Mouse (Mus musculus): ENCODE results near the gene Fxyd7.

Fxyd7 gene

GRCm38 (mm10) chr7:31077470-31077869 lies 26.2 kb upstream of the Fxyd7 start:
- DNase-seq (ENCODE audit: extremely low read depth, insufficient read length, low spot score), result no peak

GRCm38 (mm10) chr7:31076492-31076891 lies 25.2 kb upstream of the Fxyd7 start, which contains the start of gene Fxyd3:
Fxyd3 (minus strand) TSS chr7:31076704.
- no peak for DNase-seq (ENCODE audit: extremely low read depth, insufficient read length, low spot score)

GRCm38 (mm10) chr7:31074713-31075069 lies 23.4 kb upstream of the Fxyd7 start:
- DNase-seq (ENCODE audit: extremely low read depth, insufficient read length, low spot score), result no peak

DNA sequence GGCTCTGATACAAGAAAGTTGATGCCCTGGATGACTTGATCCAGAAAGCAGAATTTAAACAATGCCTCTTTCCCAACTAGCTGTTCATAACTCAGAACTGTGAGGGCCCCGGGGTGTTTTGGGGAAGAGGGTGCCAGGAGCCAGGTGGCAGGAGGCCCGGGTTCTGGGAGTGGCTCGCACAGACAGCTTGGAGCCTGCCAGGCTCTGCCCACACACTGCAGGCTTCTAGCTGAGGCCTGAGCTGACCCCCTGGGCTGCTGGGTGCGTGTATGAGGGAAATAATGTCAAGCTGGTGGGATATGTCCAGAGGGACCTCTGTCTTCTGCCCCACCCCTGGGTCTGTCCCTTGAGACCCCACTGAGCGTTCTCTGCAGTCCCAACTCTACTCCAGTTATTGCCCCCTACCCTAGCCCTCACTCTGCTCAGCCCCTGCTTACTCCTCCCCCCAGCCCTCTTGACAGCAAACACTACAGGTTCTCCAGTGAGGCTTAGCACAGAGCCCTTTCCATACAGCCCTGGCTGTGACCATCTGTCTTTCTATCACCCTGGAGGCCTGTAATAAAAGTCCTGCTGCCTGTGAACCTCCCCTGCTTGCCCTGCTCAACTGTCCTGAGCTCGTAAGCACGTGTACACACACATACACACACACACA lies 22.9 kb upstream of the Fxyd7 start:
- DNase-seq (ENCODE audit: extremely low read depth, insufficient read length, low spot score), result no peak

DNA sequence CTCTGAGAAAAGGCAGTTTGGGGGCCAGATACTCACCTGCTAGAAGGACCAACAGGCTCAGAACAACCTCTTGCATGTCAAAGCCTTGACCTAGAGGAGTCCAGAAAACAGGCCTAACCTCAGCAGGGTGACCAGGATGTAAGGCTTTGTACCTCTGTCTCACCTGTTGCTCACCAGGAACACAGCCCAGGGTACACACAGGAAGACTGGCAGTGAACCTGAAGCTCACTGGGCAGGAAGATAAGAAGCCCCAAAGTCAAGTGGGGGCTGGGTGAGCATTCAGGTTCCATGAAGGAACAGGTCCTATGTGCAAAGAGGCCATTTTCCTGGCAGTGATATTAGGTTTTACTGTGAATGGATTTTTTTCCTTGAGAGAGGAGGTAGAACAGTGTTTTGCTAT lies 22.3 kb upstream of the Fxyd7 start:
- no peak for DNase-seq (ENCODE audit: extremely low read depth, insufficient read length, low spot score)

DNA sequence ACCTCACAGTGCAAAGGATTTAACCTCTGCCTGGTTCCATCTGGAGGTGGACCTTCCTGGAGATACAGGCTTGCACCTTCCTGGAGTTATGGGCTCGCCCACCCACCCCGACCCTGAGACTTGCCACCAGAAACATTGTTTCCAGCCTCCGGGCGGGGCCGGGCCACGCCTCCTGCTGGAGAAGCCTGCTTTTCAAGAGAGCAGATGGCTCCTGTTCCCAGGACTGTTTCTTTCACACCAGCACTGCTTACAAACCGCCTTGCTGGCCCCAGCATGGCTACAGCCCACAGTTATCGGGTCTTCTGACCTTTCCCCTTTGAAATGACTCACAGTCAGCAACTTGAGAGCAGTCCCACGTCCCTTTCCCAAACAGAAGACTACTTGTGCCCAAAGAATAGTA lies 21.1 kb upstream of the Fxyd7 start:
- DNase-seq (ENCODE audit: extremely low read depth, insufficient read length, low spot score), result no peak

- DNase-seq (ENCODE audit: extremely low read depth, insufficient read length, low spot score), result no peak
Observed at GRCm38 (mm10) chr7:31070324-31070723, 19.1 kb upstream of the Fxyd7 start.

DNA sequence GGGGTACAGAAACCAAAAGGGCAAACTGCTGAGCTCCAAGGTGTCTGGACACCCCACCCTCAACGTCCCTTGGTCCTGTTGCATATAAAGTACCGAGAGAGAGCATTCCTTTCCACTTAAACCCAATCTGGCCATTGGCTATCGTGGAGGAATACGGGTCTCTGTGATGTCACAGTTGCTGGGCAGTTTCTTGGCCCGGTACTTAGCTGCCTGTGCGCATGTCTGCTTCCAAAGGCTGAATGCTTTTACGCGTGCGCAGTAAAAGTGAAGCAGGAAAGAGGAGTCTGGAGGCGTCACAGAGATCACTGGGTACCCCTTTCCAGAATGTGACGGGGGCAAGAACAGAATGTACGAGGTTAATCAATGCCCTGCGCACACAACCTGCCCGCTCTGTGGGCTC lies 18.2 kb upstream of the Fxyd7 start:
- no peak for DNase-seq (ENCODE audit: extremely low read depth, insufficient read length, low spot score)

GRCm38 (mm10) chr7:31067836-31068235 lies 16.6 kb upstream of the Fxyd7 start:
- DNase-seq (ENCODE audit: extremely low read depth, insufficient read length, low spot score), result no peak

DNA sequence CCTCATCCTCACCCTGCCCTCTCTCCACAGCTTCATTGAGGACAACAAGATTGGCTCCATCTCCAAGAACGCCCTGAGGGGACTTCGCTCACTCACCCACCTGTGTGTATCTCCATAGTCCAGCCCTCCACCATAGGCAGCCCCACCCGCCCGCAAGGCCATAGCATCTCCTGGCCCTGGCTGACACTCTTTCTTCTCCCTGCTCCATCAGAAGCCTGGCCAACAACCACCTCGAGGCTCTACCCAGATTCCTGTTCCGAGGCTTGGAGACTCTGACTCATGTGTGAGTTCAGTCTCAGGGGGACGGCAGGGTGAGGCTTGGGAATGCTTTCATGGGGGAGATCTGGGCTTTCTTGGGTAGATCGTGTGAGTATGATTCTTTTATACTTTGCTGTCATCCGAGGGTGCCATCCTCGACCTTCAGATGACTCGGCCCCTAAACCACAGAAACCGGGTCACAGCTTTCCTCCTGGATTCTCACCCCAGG lies 11.8 kb upstream of the Fxyd7 start:
- DNase-seq (ENCODE audit: extremely low read depth, insufficient read length, low spot score), result peak; percentile 47

- no peak for DNase-seq (ENCODE audit: extremely low read depth, insufficient read length, low spot score)
Observed at GRCm38 (mm10) chr7:31060621-31061010, 9.3 kb upstream of the Fxyd7 start.

DNA sequence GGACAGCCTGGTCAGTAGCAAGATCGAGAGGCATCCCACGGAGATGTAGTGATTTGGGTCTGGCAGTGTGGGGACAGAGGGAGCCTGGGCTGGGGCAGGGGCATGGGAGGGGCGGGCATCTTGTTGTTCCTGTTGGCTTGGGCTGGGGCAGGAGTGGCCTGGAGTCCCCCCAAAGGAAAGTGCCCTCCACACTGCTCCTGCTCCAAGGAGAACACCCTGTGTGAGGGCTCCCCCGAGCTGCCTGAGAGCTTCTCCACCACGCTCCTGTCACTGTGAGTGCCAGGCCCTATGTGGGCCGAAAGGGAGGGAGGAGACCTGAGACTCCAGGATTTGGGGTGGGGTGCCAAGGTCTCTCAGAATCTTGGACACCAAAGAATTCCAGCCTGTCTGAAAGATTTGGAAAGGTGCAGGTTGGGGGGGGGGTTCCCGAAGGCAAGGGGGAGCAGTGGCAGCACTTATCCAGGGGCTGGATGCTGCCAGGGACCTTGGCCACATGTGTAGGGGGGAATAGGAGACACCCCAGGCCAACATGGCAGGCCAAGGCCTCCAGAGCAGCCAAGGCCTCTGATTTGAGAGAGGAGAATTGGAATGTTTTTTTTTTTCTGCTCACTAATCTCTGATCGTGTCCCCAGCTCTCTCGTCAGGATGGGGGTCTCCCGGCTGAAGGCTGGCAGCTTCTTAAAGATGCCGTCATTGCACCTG lies 8.8 kb upstream of the Fxyd7 start:
- no peak for DNase-seq (ENCODE audit: extremely low read depth, insufficient read length, low spot score)

GRCm38 (mm10) chr7:31059108-31059507 lies 7.8 kb upstream of the Fxyd7 start, which contains the start of gene Lgi4:
Lgi4 (plus strand) TSS chr7:31059342.
- DNase-seq (ENCODE audit: extremely low read depth, insufficient read length, low spot score), result peak; percentile 62

DNA sequence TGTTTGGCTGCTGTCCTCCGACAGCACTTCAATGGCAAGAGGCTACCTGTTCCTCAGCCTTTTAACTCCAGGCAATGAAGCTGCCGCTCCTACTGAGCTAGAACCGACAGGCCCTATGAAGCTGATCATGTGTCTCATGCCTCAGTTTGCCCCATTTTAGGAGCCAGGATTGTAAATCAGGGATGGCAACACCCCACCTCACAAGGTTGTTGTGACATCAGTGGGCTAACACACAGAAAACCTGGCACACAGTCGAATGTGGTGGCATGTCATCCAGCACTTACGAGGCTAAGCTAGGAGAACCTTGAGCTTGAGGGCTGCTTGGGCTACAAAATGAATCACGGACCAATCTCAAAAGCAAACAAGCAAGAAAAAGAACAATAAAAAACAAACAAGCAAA lies 6.9 kb upstream of the Fxyd7 start:
- no peak for DNase-seq (ENCODE audit: extremely low read depth, insufficient read length, low spot score)

- DNase-seq (ENCODE audit: extremely low read depth, insufficient read length, low spot score), result no peak
Observed at GRCm38 (mm10) chr7:31057730-31058129, 6.5 kb upstream of the Fxyd7 start.

- no peak for DNase-seq (ENCODE audit: extremely low read depth, insufficient read length, low spot score)
Observed at GRCm38 (mm10) chr7:31057071-31057470, 5.8 kb upstream of the Fxyd7 start, which contains the start of gene Fxyd1. Fxyd1 (minus strand) TSS chr7:31057199.

DNA sequence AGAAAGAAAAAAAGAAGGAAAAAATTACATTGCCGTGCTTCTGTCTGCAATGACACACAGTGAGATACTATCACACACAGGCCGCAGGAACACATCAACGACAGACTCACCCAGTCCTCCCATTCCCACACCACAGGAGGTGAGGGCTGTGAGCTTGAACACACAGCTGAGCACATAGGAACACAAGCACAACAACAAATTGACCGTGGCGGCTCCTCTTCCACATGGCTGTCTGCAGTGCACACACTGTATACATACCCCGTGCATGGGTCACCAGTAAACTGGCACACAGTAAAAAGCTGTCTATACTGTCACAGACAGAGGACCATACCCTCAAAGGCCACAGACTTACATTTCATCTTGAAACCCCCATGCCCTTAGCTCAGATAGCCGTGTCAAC lies 5.2 kb upstream of the Fxyd7 start:
- no peak for DNase-seq (ENCODE audit: extremely low read depth, insufficient read length, low spot score)

- no peak for DNase-seq (ENCODE audit: extremely low read depth, insufficient read length, low spot score)
Observed at GRCm38 (mm10) chr7:31055883-31056282, 4.6 kb upstream of the Fxyd7 start.

- peak; percentile 48 for DNase-seq (ENCODE audit: extremely low read depth, insufficient read length, low spot score)
Observed at GRCm38 (mm10) chr7:31055354-31055824, 4.1 kb upstream of the Fxyd7 start.

DNA sequence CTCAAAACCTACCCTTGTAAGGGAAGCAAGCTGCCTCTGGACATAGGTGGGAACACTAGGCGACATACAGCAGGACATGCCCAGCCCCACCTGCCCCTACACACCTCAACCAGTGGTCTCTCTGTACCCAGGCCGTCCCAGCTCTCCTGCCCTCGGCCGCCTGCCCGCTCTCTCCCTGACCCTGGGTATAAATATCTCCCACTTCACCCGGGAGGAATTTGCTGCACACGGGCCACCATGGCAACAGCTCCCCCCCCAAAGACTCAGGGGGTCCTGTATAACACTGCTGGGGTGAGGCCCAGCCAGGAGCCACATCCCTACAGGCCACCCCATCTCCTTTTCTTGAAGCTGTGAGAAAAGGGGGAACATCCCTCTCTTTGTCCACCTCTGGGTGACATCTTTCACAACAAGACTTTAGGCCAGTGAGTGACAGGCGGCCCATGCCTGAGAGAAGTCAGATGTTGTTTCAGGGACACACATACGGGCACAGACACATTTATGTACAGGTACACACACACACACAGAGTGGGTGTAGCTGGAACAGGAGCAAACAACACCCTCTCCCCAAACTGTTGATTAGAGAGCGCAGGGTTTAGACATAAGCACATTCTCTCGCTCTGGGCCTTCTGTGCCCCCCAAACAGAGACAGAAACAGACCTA lies 3.5 kb upstream of the Fxyd7 start:
- DNase-seq (ENCODE audit: extremely low read depth, insufficient read length, low spot score), result no peak

- DNase-seq (ENCODE audit: extremely low read depth, insufficient read length, low spot score), result no peak
Observed at GRCm38 (mm10) chr7:31053882-31054447, 2.7 kb upstream of the Fxyd7 start.

Measured in 3134 (cell line).